Mouse (Mus musculus) cortical plate, adult 2 months (tissue): ENCODE measurements around the gene Rab43.

Experiments used
- CTCF ChIP-seq: fragments of 200-500 bp; IDR thresholded peaks from 2 replicates; pipeline ENCODE4 v1.5.1; 2011; ENCODE audit warnings: mild to moderate bottlenecking, control low read depth, low read length; ENCODE audit not compliant: insufficient read depth; ENCODE audit errors: extremely low read depth
- POLR2A ChIP-seq: fragments of 200-500 bp; IDR thresholded peaks from 2 replicates; pipeline ENCODE4 v1.6.1; 2011; ENCODE audit warnings: mild to moderate bottlenecking, low read length, control low read depth; ENCODE audit not compliant: insufficient read depth; ENCODE audit errors: extremely low read depth

DNA sequence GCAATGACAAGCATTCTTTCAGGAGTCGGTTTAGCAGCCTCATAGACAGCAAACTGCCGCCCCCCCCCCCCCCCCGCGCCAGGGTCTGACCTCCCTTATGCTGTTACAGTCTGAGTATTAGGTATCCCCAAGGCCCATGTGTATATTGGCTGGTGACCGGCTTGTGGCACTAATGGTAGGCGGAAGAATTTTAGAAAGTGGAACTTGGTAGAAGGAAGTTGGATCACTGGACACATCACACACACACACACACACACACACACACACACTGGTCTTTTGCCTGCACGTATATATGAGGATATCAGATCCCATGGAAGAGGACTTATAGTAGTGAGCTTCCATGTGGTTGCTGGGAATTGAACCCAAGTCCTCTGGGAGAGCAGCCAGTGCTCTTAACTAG is 9.5 kb downstream of the Rab43 start:
- no peak for TF ChIP-seq CTCF
- no peak for TF ChIP-seq POLR2A
